ENCODE assay signal across 10 mouse cellular contexts in the genomic region with DNA sequence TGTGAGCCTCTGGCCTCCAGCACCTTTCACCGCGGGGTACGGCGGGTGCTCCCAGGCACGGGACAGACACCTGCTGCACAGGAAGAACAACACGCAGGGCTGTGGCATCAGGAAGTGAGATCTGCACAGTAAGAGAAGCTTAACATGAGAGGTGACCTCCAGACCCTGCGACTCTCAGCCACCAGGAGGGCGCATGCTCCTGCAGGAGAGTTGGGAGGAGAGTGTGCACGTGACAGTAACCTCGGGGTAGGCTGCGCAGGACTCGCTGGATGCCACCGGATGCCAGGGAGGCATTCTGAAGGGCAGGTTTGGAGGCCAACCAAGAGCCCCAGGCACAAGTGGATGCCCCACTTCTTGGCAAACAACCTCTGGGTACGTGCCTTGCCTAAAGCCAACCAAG. TPM values are rescaled to one million over a fixed set of nuclear protein-coding genes. Genes with fewer than 3 reads are reported as not detected.
DNase-seq lines count a peak whose midpoint lies in the region; ATAC-seq and TF ChIP-seq lines count a peak whose summit lies in the region.
"Had no signal": no experiment of that assay in that cellular context is flagged by ENCODE, and none has a peak within 500 bp of the region (broad histone marks: within the 10 kb centered on the region; RNA-seq: fewer than 3 reads in every experiment).

No protein-coding gene starts in this region.

- H3K27ac ChIP-seq in ES-Bruce4 (ENCODE audit: insufficient read depth, low read length): no peak overlapping the region
- H3K27ac ChIP-seq in heart, embryonic 15.5 days: peak overlapping the region; percentile 68
- H3K27ac ChIP-seq in kidney, embryonic 15.5 days: peak overlapping the region; percentile 42
- no peak overlapping the region for H3K27ac ChIP-seq in small intestine, adult 2 months (ENCODE audit: insufficient read depth, low read depth, low read length)
- no peak overlapping the region for H3K27ac ChIP-seq in hindbrain, embryonic 13.5 days
- H3K27ac ChIP-seq: neural tube, embryonic 13.5 days had no signal

- no peak for TF ChIP-seq CTCF in ES-Bruce4 (IDR thresholded peaks at IDR 0.05; ENCODE audit: low read depth, low read length)
- no peak for TF ChIP-seq CTCF in small intestine, adult 2 months (IDR thresholded peaks at IDR 0.05; ENCODE audit: extremely low read depth, insufficient read length, insufficient replicate concordance, low read depth, low read length)

- H3K4me3 ChIP-seq in ES-Bruce4 (ENCODE audit: low read depth, low read length): peak overlapping the region; percentile 17
- H3K4me3 ChIP-seq in heart, embryonic 15.5 days: no peak overlapping the region
- H3K4me3 ChIP-seq in kidney, embryonic 15.5 days (replicated peaks): no peak overlapping the region
- peak overlapping the region; percentile 49 for H3K4me3 ChIP-seq in small intestine, adult 2 months (ENCODE audit: low read depth, low read length)
- no peak overlapping the region for H3K4me3 ChIP-seq in hindbrain, embryonic 13.5 days
- H3K4me3 ChIP-seq: neural tube, embryonic 13.5 days had no signal

- TF ChIP-seq POLR2A in ES-Bruce4 (IDR thresholded peaks at IDR 0.05; ENCODE audit: insufficient read depth, low read length): no peak
- TF ChIP-seq POLR2A in small intestine, adult 2 months (IDR thresholded peaks at IDR 0.05; ENCODE audit: low read depth, low read length): no peak

- H3K27me3 ChIP-seq in ES-Bruce4 (ENCODE audit: control insufficient read depth, insufficient read depth, low read length, poor library complexity, severe bottlenecking): no peaks in the 10 kb centered on the region
- no peaks in the 10 kb centered on the region for H3K27me3 ChIP-seq in heart, embryonic 15.5 days
- H3K27me3 ChIP-seq in kidney, embryonic 15.5 days: no peaks in the 10 kb centered on the region
- H3K27me3 ChIP-seq in small intestine, adult 2 months (ENCODE audit: control insufficient read depth, insufficient read depth, low read length): no peaks in the 10 kb centered on the region
- peaks cover 11% of the 10 kb centered on the region for H3K27me3 ChIP-seq in hindbrain, embryonic 13.5 days
- H3K27me3 ChIP-seq: neural tube, embryonic 13.5 days; Patski had no signal

- H3K4me2 ChIP-seq in heart, embryonic 15.5 days: no peak overlapping the region
- H3K4me2 ChIP-seq in kidney, embryonic 15.5 days: no peak overlapping the region
- H3K4me2 ChIP-seq in hindbrain, embryonic 13.5 days: no peak overlapping the region
- H3K4me2 ChIP-seq: neural tube, embryonic 13.5 days had no signal

- WGBS in heart, embryonic 15.5 days: 70% methylated on average over 14 of the region's 14 CpGs
- 73% methylated on average over 14 of the region's 14 CpGs for WGBS in kidney, embryonic 15.5 days
- 18% methylated on average over 14 of the region's 14 CpGs for WGBS in small intestine, adult 2 months
- 88% methylated on average over 14 of the region's 14 CpGs for WGBS in hindbrain, embryonic 13.5 days

- no peak for DNase-seq in ovary, postnatal 10 days (ENCODE audit: low spot score)
- no peak for DNase-seq in left cerebral cortex, adult 11 months (ENCODE audit: low spot score)
- no peak for DNase-seq in c-Kit-positive CD71-positive TER-119-positive erythroid progenitor cells, embryonic 14.5 days (ENCODE audit: low spot score)

- no peaks in the 10 kb centered on the region for H3K36me3 ChIP-seq in ES-Bruce4 (ENCODE audit: control insufficient read depth, insufficient read depth, low read length, poor library complexity, severe bottlenecking)
- no peaks in the 10 kb centered on the region for H3K36me3 ChIP-seq in heart, embryonic 15.5 days
- H3K36me3 ChIP-seq in kidney, embryonic 15.5 days: peaks cover 11% of the 10 kb centered on the region
- no peaks in the 10 kb centered on the region for H3K36me3 ChIP-seq in small intestine, adult 2 months (ENCODE audit: control insufficient read depth, insufficient read depth, low read length)
- H3K36me3 ChIP-seq in hindbrain, embryonic 13.5 days: no peaks in the 10 kb centered on the region
- H3K36me3 ChIP-seq: neural tube, embryonic 13.5 days had no signal

- H3K9me3 ChIP-seq in ES-Bruce4 (replicated peaks; ENCODE audit: control insufficient read depth, insufficient read depth, low read length, poor library complexity, severe bottlenecking): no peaks in the 10 kb centered on the region
- no peaks in the 10 kb centered on the region for H3K9me3 ChIP-seq in heart, embryonic 15.5 days (replicated peaks)
- H3K9me3 ChIP-seq in kidney, embryonic 15.5 days (replicated peaks): no peaks in the 10 kb centered on the region
- no peaks in the 10 kb centered on the region for H3K9me3 ChIP-seq in hindbrain, embryonic 13.5 days
- H3K9me3 ChIP-seq: neural tube, embryonic 13.5 days had no signal

- no peak for TF ChIP-seq EP300 in ES-Bruce4 (IDR thresholded peaks at IDR 0.05; ENCODE audit: insufficient read depth, low read depth, low read length)

- no peak overlapping the region for H3K9ac ChIP-seq in ES-Bruce4 (ENCODE audit: low read depth, poor library complexity, severe bottlenecking)
- H3K9ac ChIP-seq in heart, embryonic 15.5 days: peak overlapping the region; percentile 10; the same call in 1 of the 2 replicates
- no peak overlapping the region for H3K9ac ChIP-seq in kidney, embryonic 15.5 days
- H3K9ac ChIP-seq in hindbrain, embryonic 13.5 days: no peak overlapping the region
- H3K9ac ChIP-seq: neural tube, embryonic 13.5 days had no signal

- ATAC-seq in heart, embryonic 15.5 days (replicated peaks; ENCODE audit: insufficient number of reproducible peaks, insufficient read depth, low FRiP score, low read depth): no peak
- ATAC-seq in kidney, embryonic 15.5 days (replicated peaks; ENCODE audit: low FRiP score): peak; percentile 30; the same call in 1 of the 2 replicates
- no peak for ATAC-seq in hindbrain, embryonic 13.5 days (ENCODE audit: low FRiP score)
- ATAC-seq: Patski had no signal

- H3K4me1 ChIP-seq in ES-Bruce4 (ENCODE audit: control insufficient read depth, insufficient read depth, low read length): no peaks in the 10 kb centered on the region
- H3K4me1 ChIP-seq in heart, embryonic 15.5 days (replicated peaks): peaks cover 52% of the 10 kb centered on the region
- peaks cover 27% of the 10 kb centered on the region for H3K4me1 ChIP-seq in kidney, embryonic 15.5 days
- H3K4me1 ChIP-seq in small intestine, adult 2 months (ENCODE audit: control insufficient read depth, insufficient read depth, insufficient read length, low read length): peaks cover 9% of the 10 kb centered on the region; the same call in 1 of the 2 replicates
- peaks cover 19% of the 10 kb centered on the region for H3K4me1 ChIP-seq in hindbrain, embryonic 13.5 days (replicated peaks)

RNA-seq across cellular contexts. Expression of gene Bmp7, which starts 26.1 kb away (rescaled TPM):
- 15.4 and 17.4 TPM in 2 replicates for polyA plus RNA-seq in ES-Bruce4 (2011; ENCODE audit: insufficient read depth, insufficient read length, low read depth, missing spikeins)
- polyA plus RNA-seq in heart, embryonic 15.5 days (2015; fragmentation: Nextera tagmentation; extraction: Ambion mirVana): 31.3 and 35.1 TPM in 2 replicates
- 43.0 and 46.3 TPM in 2 replicates for polyA plus RNA-seq in kidney, embryonic 15.5 days (2015; fragmentation: Nextera tagmentation; extraction: Ambion mirVana)
- polyA plus RNA-seq in small intestine, adult 2 months (2012; rRNA removed): 15.3 and 23.5 TPM in 2 replicates
- polyA plus RNA-seq in hindbrain, embryonic 13.5 days (2015; fragmentation: Nextera tagmentation; extraction: Ambion mirVana): 12.4 and 12.5 TPM in 2 replicates

Comparison
In these comparisons a context has a peak if more than half of its experiments do, and no peak if none do; other contexts are left out.
1. H3K27ac ChIP-seq: peak in heart, embryonic 15.5 days (single experiment) and kidney, embryonic 15.5 days (single experiment); none in ES-Bruce4 (single experiment), small intestine, adult 2 months (single experiment) and hindbrain, embryonic 13.5 days (single experiment).
2. H3K4me3 ChIP-seq: peak in ES-Bruce4 (single experiment) and small intestine, adult 2 months (single experiment); none in heart, embryonic 15.5 days (single experiment), kidney, embryonic 15.5 days (single experiment) and hindbrain, embryonic 13.5 days (single experiment).